Mouse (Mus musculus) neutrophil, adult 5-6 weeks (primary cell): ENCODE measurements at regions not wholly inside any gene's neighbourhood (a gene's known extent, or its start where the extent isn't known, plus 50 kb on each side); places are given as distances from the start of the nearest gene placed in this dataset.
A peak's percentile ranks its signal among the peaks of the same experiment; 100 is the strongest.

ENCODE experiments used
- ATAC-seq: fragments of 151-379, 151-347 bp; 2 replicates; pipeline ENCODE4 v1.8.0; 2017; ENCODE audit warnings: mild to moderate bottlenecking, moderate TSS enrichment; ENCODE audit not compliant: insufficient number of reproducible peaks, poor library complexity, low FRiP score, severe bottlenecking; ENCODE audit errors: extremely low read depth

GRCm38 (mm10) chrX:33416321-33416720 lies 103.1 kb downstream of the Btbd35f12 start:
- peak; percentile 90 for ATAC-seq
